Mouse (Mus musculus): Measurements from ENCODE around the gene Spred3. TPM values are rescaled to one million over a fixed set of nuclear protein-coding genes. Genes with fewer than 3 reads are reported as not detected.

Gene Spred3
- polyA plus RNA-seq, 1 experiment from 2014 or later = 2.3 TPM

DNA sequence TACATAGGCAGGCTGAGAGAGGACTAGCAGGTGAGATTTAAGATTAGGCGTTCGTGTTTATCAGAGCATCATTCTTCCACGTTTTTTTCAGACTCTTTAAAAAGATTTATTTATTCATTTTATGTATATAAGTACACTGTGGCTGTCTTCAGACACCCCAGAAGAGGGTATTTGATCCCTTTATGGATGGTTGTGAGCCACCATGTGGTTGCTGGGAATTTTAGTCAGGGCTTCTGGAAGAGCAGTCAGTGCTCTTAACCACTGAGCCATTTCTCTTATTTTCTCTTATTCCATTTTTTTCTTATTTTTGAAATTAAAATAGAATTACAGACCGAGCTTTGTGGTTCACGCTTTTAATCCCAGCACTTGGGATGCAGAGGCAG lies 10.6 kb upstream of the Spred3 start:
- H3K4me2 ChIP-seq = peak overlapping the region; percentile 50
- H3K27me3 ChIP-seq = no peaks in the 10 kb centered on the region
- no peak overlapping the region for H3K9ac ChIP-seq
- H3K4me1 ChIP-seq = peaks cover 18% of the 10 kb centered on the region
- H3K4me3 ChIP-seq = peak overlapping the region; percentile 75
- no peak; the same call in 1 of the 2 replicates for ATAC-seq (ENCODE audit: borderline replicate concordance, extremely low read depth, low FRiP score, low TSS enrichment)
- H3K9me3 ChIP-seq = no peaks in the 10 kb centered on the region
- H3K36me3 ChIP-seq = peaks cover 14% of the 10 kb centered on the region
- H3K27ac ChIP-seq = 0 out of 2 replicates have a peak overlapping the region, but pooled peaks have one; percentile 9
- 39% methylated on average over 5 of the region's 5 CpGs for WGBS

DNA sequence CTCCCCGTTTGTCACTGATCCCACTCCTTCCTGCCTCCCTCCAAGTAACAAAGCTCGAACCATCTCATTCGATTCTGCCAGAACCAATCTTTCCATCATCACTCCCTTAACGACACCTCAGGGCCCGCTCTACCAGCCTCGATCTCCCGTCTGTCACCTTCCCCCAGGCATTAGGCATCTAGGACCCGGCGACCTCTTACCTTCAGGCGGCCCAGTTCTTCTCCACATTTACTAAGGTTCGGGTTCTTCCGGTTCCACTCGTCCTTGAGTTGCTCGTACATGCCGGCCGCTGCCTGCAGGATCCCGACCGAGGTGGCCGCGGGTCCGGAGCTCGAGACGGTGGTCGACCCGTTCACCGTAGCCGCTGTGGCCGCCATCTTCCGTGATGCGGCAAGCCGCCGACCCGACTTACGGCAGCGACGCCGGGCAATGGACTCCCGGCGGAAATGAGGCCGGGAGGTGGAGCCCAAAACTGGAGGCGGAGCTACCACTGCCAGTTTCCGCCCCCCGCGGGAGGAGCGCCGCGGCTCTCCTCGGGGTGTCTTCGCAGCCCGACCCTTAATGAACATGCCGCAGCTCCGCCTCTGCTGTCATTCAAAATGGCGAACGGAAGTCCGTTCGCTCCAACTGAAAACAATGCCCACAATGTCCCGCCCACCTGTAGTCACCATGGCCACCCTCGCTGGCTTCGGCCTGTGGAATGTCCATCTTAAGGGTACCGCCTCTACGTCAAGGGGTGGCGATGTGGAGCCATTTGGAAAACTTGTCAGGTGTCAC lies 10.1 kb upstream of the Spred3 start, which contains the start of gene Psmd8:
TSS of gene Psmd8 (minus strand) at position 625 of the 777 bp plus-strand sequence.
- Histone ChIP-seq H3K27ac (peak within 1 kb of the TSS; percentile 68; the same call in 1 of the 2 replicates), H3K9me3 (no peaks in the 10 kb centered on the region), H3K9ac (peak within 1 kb of the TSS; percentile 76), H3K4me1 (peaks cover 18% of the 10 kb centered on the region), H3K27me3 (no peaks in the 10 kb centered on the region), H3K4me2 (peak within 1 kb of the TSS; percentile 69), H3K36me3 (peaks cover 20% of the 10 kb centered on the region), H3K4me3 (peak within 1 kb of the TSS; percentile 75)
- ATAC-seq (ENCODE audit: borderline replicate concordance, extremely low read depth, low FRiP score, low TSS enrichment) = peak; percentile 95
- under 1% methylated on average over 62 of the region's 62 CpGs for WGBS

DNA sequence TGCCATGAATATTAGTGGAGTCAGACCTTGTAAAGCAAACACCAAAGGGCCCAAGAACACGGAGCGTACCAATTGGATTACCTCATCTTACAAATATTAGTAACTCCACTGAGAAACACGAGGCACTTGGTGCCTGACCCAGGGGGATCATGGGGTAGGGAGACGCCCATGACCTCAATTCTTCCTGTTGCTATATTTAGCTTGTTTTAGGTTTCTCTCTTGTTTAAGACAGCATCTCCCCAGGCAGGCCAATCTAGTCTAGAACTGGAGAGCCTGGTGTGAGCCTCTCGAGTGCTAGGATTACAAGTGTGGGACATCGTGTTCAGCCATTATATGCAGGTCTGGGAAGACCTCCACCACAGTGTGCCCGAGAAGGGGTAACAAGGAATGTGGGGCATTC lies 9.1 kb upstream of the Spred3 start:
- Histone ChIP-seq H3K4me2 (peak overlapping the region; percentile 69), H3K27me3 (0 out of 2 replicates have a peak, but pooled peaks cover under 1% of the 10 kb centered on the region), H3K27ac (no peak overlapping the region), H3K36me3 (peaks cover 29% of the 10 kb centered on the region), H3K9ac (peak overlapping the region; percentile 76), H3K4me1 (peaks cover 18% of the 10 kb centered on the region), H3K9me3 (no peaks in the 10 kb centered on the region), H3K4me3 (peak overlapping the region; percentile 75)
- WGBS = 24% methylated on average over 7 of the region's 7 CpGs
- no peak for ATAC-seq (ENCODE audit: borderline replicate concordance, extremely low read depth, low FRiP score, low TSS enrichment)

DNA sequence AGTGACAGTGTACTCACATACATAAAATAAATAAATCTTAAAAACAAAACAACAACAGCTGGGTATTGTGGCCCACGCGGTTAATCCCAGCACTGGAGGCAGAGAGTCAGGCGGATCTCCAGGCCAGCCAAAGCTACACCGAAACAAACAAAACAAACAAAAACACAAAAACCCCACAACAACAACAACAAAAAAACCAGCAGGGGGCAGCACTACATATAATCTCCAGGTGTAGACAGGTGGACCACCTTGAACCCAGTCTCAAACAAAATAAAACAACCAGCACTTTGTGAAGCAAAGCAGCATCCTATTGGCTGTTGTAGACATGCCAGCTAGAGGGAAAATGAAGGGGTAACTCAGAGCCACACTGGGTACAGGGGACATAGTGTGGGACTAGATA lies 7.9 kb upstream of the Spred3 start:
- WGBS = 85% methylated on average over 4 of the region's 4 CpGs
- ATAC-seq (ENCODE audit: borderline replicate concordance, extremely low read depth, low FRiP score, low TSS enrichment) = no peak
- peaks cover 41% of the 10 kb centered on the region for H3K36me3 ChIP-seq
- no peak overlapping the region for H3K9ac ChIP-seq
- no peak overlapping the region for H3K4me3 ChIP-seq
- H3K27me3 ChIP-seq = peaks cover 13% of the 10 kb centered on the region
- no peak overlapping the region for H3K27ac ChIP-seq
- H3K4me2 ChIP-seq = no peak overlapping the region
- peaks cover 18% of the 10 kb centered on the region for H3K4me1 ChIP-seq
- no peaks in the 10 kb centered on the region for H3K9me3 ChIP-seq

DNA sequence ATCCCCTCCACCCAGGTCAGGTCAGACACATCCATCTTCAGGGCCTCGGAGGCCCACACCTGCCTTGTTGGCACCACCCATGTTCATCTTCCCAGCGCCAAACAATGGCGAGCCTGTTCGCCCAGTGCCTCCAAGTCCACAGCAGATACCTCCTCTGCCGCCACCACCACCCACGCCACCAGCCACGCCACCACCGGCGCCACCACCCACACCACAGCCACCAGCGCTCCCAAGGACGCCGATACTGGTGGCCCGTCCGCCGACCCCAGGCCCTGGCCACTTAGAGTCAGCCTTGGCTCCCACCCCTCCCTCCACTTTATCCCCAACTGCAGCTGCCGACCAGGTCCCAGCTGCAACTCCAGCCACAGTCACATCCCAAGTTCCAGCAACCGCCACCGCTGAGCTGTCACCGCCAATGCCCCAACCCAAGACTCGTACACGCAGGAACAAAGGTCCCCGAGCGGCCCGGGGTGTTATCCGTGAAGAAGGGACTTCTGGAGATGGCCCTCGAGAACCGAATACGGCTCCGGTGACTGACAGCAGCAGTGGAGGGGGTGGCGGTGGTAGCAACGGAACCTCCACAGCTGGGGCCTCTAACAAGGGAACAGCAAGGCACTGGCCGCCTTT lies 2.3 kb upstream of the Spred3 start:
- peaks cover 42% of the 10 kb centered on the region for H3K36me3 ChIP-seq
- H3K27me3 ChIP-seq = peaks cover 53% of the 10 kb centered on the region
- peak overlapping the region; percentile 91; the same call in 1 of the 2 replicates for H3K4me2 ChIP-seq
- peaks cover 42% of the 10 kb centered on the region for H3K4me1 ChIP-seq
- H3K9ac ChIP-seq = no peak overlapping the region
- H3K9me3 ChIP-seq = no peaks in the 10 kb centered on the region
- ATAC-seq (ENCODE audit: borderline replicate concordance, extremely low read depth, low FRiP score, low TSS enrichment) = no peak
- no peak overlapping the region for H3K27ac ChIP-seq
- 44% methylated on average over 32 of the region's 32 CpGs for WGBS
- H3K4me3 ChIP-seq = no peak overlapping the region

DNA sequence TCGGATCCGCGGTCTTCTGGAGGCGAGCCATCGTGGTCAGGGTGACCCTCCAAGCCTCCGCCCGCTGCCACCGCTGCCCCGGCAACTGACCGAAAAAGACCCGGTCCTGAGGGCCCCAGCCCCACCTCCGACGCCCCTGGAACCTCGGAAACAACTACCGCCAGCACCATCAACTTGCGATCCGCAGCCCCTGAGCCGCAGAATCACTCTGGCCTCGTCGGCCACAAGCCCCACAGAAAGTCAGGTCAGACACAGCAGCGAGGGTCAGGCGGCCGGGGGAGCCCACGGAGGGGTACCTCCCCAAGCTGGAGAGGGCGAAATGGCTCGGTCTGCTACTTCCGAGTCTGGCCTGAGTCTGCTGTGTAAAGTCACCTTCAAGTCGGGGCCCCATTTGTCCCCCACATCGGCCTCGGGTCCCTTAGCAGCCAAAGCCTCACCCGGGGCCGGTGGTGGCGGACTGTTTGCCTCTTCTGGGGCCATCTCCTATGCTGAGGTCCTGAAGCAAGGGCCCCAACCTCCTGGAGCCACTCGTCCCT lies 1.4 kb upstream of the Spred3 start:
- Histone ChIP-seq H3K27ac (no peak overlapping the region), H3K27me3 (peaks cover 59% of the 10 kb centered on the region), H3K4me2 (peak overlapping the region; percentile 91), H3K9me3 (no peaks in the 10 kb centered on the region), H3K4me1 (peaks cover 42% of the 10 kb centered on the region), H3K4me3 (peak overlapping the region; percentile 61), H3K36me3 (peaks cover 36% of the 10 kb centered on the region), H3K9ac (peak overlapping the region; percentile 44)
- ATAC-seq (ENCODE audit: borderline replicate concordance, extremely low read depth, low FRiP score, low TSS enrichment) = no peak
- 6% methylated on average over 34 of the region's 34 CpGs for WGBS

DNA sequence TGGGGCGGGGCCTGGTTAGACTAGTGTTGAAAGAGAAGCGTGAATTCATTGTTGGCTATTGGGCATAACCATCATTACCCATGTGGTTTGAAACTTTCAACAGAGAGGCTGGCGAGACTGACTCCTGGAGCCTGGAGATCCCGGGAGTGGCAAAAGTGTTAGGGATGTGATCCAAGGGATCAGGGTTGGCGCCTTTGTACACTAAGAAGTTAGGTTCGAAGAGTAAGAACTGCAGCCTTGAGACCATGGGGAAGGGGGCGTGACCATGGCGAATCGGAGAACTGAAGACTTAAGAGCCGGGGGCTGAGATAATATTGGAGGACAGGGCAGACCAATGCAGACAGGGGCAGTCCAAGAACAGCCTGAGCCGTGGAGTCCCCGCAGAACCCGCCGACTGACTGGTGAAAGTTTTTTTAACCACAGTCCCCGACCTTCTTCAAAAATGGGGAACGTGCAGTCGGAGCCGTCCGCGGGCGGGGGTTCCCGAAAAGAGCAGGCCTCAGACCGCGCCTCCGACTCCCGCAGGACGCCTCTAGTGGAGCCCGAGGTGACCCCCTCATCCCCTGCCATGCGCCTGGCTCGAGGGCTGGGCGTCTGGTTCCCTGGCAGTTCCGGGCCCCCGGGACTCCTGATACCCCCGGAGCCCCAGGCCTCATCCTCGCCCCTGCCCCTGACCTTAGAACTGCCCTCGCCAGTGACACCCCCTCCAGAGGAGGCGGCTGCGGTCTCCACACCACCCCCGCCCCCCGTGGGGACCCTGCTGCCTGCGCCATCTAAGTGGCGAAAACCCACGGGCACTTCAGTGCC lies 747 bp upstream of the Spred3 start:
- peaks cover 29% of the 10 kb centered on the region for H3K36me3 ChIP-seq
- peaks cover 59% of the 10 kb centered on the region for H3K27me3 ChIP-seq
- no peaks in the 10 kb centered on the region for H3K9me3 ChIP-seq
- peak overlapping the region; percentile 44 for H3K9ac ChIP-seq
- ATAC-seq (ENCODE audit: borderline replicate concordance, extremely low read depth, low FRiP score, low TSS enrichment) = no peak
- peak overlapping the region; percentile 91 for H3K4me2 ChIP-seq
- peak overlapping the region; percentile 61 for H3K4me3 ChIP-seq
- H3K27ac ChIP-seq = no peak overlapping the region
- peaks cover 42% of the 10 kb centered on the region for H3K4me1 ChIP-seq
- 1% methylated on average over 43 of the region's 43 CpGs for WGBS

DNA sequence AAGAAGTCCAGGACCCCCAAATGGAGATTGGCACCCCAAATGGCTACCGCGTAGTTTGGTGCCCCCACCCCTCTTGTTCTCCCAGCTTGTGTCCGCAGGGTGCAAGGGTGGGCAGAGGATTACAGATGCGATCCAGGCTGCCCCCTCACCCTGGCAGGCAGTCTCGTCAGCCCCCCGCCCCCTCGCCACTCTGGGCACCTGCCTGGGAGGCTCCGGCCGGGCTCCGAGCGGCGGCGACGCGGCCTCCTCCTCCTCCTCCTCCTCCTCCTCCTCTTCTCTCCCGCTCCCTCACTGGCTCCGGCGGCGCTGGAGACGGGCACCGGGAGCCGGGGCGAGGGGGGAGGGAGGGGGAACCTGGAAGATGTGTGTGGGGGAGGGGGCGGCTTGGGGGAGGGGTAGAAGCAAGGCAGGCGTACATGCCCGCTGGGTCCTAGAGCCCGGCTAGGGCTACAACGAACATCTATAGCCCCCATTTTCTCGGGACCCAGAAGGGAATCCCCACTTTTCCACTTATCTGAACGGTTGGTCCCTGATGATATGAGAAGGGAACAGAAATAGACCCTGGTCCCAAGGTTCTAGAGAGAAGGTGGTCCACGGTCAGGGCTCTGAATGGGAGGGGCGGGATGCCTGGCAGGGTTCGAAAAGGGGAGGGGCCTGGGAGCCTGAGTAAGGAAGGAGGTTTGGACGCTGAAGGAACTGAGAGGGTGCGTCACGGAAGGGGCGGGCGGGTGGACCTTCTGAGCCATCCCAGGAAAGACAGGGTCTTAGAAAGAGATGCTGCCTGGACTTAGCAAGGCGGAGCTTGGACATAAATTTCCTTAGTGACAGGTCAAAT lies 763 bp downstream of the Spred3 start:
- 0% methylated on average over 30 of the region's 39 CpGs for WGBS
- Histone ChIP-seq H3K9me3 (no peaks in the 10 kb centered on the region), H3K4me1 (peaks cover 42% of the 10 kb centered on the region), H3K9ac (peak overlapping the region; percentile 44), H3K4me2 (peak overlapping the region; percentile 91), H3K27ac (peak overlapping the region; percentile 85), H3K27me3 (peaks cover 59% of the 10 kb centered on the region), H3K36me3 (peaks cover 14% of the 10 kb centered on the region), H3K4me3 (peak overlapping the region; percentile 61)
- peak; percentile 77 for ATAC-seq (ENCODE audit: borderline replicate concordance, extremely low read depth, low FRiP score, low TSS enrichment)

DNA sequence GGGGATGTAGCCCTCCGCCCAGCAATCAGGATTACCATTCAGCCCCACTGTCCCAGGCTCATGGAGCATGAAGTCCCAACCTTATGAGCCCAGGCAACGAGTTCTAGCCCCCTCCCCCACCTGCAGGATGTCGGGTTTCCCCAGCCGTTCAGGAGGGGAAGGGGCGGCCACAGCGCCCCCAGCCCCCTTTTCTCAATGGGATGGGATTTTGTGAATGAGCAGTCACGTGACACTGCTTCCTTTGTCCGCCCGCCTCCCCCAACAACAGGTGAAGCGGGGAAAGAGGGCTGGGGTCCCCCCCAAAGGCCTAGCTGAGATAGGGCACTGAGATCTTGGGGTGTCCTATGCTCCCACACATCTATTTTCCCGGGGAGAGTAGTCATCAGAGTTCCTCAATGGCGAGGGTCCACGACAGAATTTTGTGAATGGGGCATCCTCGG lies 1.4 kb downstream of the Spred3 start:
- no peak for ATAC-seq (ENCODE audit: borderline replicate concordance, extremely low read depth, low FRiP score, low TSS enrichment)
- H3K4me2 ChIP-seq = peak overlapping the region; percentile 91
- H3K27ac ChIP-seq = no peak overlapping the region
- H3K9me3 ChIP-seq = no peaks in the 10 kb centered on the region
- H3K36me3 ChIP-seq = peaks cover 8% of the 10 kb centered on the region
- peaks cover 42% of the 10 kb centered on the region for H3K4me1 ChIP-seq
- WGBS = under 1% methylated on average over 13 of the region's 14 CpGs
- peak overlapping the region; percentile 61 for H3K4me3 ChIP-seq
- H3K9ac ChIP-seq = peak overlapping the region; percentile 44
- peaks cover 54% of the 10 kb centered on the region for H3K27me3 ChIP-seq

DNA sequence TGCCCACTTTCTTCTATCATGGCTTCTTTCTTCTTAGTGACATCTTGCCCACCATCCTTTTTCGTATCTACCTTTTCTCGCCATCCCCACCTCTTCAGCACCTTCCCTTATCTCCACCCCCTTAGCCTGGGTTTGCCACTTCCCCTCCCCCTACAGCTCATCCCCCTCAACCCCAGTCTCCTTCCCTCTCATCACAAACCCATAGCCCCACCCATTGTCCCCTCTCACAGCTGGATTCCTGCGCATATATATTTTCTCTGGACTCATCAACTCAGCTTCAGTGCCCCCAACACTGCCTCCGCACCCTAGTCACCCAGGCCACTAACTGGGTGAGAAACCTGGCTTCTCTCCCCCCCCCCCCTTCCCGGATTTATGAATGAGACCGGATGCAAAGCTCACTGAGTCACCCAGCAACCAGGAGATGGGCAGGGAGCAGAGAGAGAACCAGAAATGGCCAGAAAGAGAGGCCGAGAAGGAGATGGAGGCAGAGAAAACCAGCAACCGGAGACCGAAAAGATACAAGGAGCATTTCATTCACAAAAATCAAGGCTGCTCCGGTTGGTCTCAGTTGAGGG lies 2.0 kb downstream of the Spred3 start:
- H3K9ac ChIP-seq = no peak overlapping the region
- H3K4me3 ChIP-seq = peak overlapping the region; percentile 61
- H3K4me2 ChIP-seq = peak overlapping the region; percentile 91
- peaks cover 47% of the 10 kb centered on the region for H3K27me3 ChIP-seq
- 10% methylated on average over 10 of the region's 10 CpGs for WGBS
- no peak for ATAC-seq (ENCODE audit: borderline replicate concordance, extremely low read depth, low FRiP score, low TSS enrichment)
- no peaks in the 10 kb centered on the region for H3K9me3 ChIP-seq
- H3K4me1 ChIP-seq = peaks cover 43% of the 10 kb centered on the region
- no peak overlapping the region for H3K27ac ChIP-seq
- peaks cover 2% of the 10 kb centered on the region; the same call in 1 of the 2 replicates for H3K36me3 ChIP-seq
